8 mouse cellular contexts compared by ENCODE assay signal in genomic region chr9:70655764-70656129, GRCm38 (mm10). TPM values are rescaled to one million over a fixed set of nuclear protein-coding genes. Genes with fewer than 3 reads are reported as not detected.
DNase-seq lines count a peak whose midpoint lies in the region; ATAC-seq and TF ChIP-seq lines count a peak whose summit lies in the region.

No protein-coding gene starts in this region.

- DNase-seq in left cerebral cortex, adult 2 months (ENCODE audit: extremely low spot score in 1 of 2, low spot score in 2 of 2): no peak
- DNase-seq in left cerebral cortex, adult 18-20 months (ENCODE audit: low spot score in 2 of 2): no peak
- no peak for DNase-seq in midbrain, postnatal 0 days (ENCODE audit: low spot score)
- DNase-seq in layer of hippocampus, postnatal 10 days (ENCODE audit: low spot score in 2 of 2): no peak
- no peak for DNase-seq in gastrocnemius, postnatal 36 days
- DNase-seq in cerebellum, adult 11-12 months: no peak

- no peak for ATAC-seq in embryonic facial prominence, embryonic 15.5 days (ENCODE audit: insufficient number of reproducible peaks, low FRiP score, low TSS enrichment, low read depth)
- no peak for ATAC-seq in intestine, embryonic 15.5 days
- ATAC-seq in midbrain, postnatal 0 days (ENCODE audit: low FRiP score): no peak

- intact Hi-C loops in left cerebral cortex, adult 2 months (cut with DNase I): loop anchor here (1.0 to 5.0 kb wide), 3 partner anchors 113 to 422 kb away; partner anchors contain the start of gene Sltm
- intact Hi-C loops in gastrocnemius, postnatal 36 days (cut with DNase I): no loop called here

- WGBS in embryonic facial prominence, embryonic 15.5 days: 20% methylated on average over 2 of the region's 2 CpGs
- WGBS in intestine, embryonic 15.5 days: 33% methylated on average over 2 of the region's 2 CpGs
- 29% methylated on average over 2 of the region's 2 CpGs for WGBS in midbrain, postnatal 0 days

- no peak overlapping the region; the same call in 1 of the 2 replicates for H3K27ac ChIP-seq in left cerebral cortex, adult 2 months
- H3K27ac ChIP-seq in embryonic facial prominence, embryonic 15.5 days (replicated peaks): no peak overlapping the region
- H3K27ac ChIP-seq in intestine, embryonic 15.5 days: no peak overlapping the region
- H3K27ac ChIP-seq in midbrain, postnatal 0 days (ENCODE audit: low read depth, low read length): no peak overlapping the region

- no peak for TF ChIP-seq CTCF in left cerebral cortex, adult 2 months (IDR thresholded peaks at IDR 0.05)
- TF ChIP-seq CTCF in midbrain, postnatal 0 days (IDR thresholded peaks at IDR 0.05): no peak

- peak overlapping the region; percentile 88 for H3K4me2 ChIP-seq in embryonic facial prominence, embryonic 15.5 days (replicated peaks)
- H3K4me2 ChIP-seq in intestine, embryonic 15.5 days (replicated peaks): peak overlapping the region; percentile 90
- H3K4me2 ChIP-seq in midbrain, postnatal 0 days (ENCODE audit: low read depth, low read length, poor library complexity, severe bottlenecking): peak overlapping the region; percentile 67

- peak overlapping the region; percentile 97 for H3K4me3 ChIP-seq in left cerebral cortex, adult 2 months
- H3K4me3 ChIP-seq in embryonic facial prominence, embryonic 15.5 days (replicated peaks): peak overlapping the region; percentile 90
- peak overlapping the region; percentile 86 for H3K4me3 ChIP-seq in intestine, embryonic 15.5 days (replicated peaks)
- H3K4me3 ChIP-seq in midbrain, postnatal 0 days (ENCODE audit: low read depth, low read length): peak overlapping the region; percentile 99

- H3K27me3 ChIP-seq in embryonic facial prominence, embryonic 15.5 days: no peaks in the 10 kb centered on the region
- H3K27me3 ChIP-seq in intestine, embryonic 15.5 days (replicated peaks): no peaks in the 10 kb centered on the region
- H3K27me3 ChIP-seq in midbrain, postnatal 0 days (ENCODE audit: insufficient read depth, low read length): no peaks in the 10 kb centered on the region

- no peaks in the 10 kb centered on the region for H3K9me3 ChIP-seq in embryonic facial prominence, embryonic 15.5 days (replicated peaks)
- H3K9me3 ChIP-seq in intestine, embryonic 15.5 days: no peaks in the 10 kb centered on the region
- no peaks in the 10 kb centered on the region for H3K9me3 ChIP-seq in midbrain, postnatal 0 days (ENCODE audit: low read length)

- 0 out of 2 replicates have a peak overlapping the region, but pooled peaks have one; percentile 85 for H3K9ac ChIP-seq in embryonic facial prominence, embryonic 15.5 days
- no peak overlapping the region for H3K9ac ChIP-seq in intestine, embryonic 15.5 days
- peak overlapping the region; percentile 95 for H3K9ac ChIP-seq in midbrain, postnatal 0 days (replicated peaks; ENCODE audit: low read length, poor library complexity, severe bottlenecking)

- H3K36me3 ChIP-seq in embryonic facial prominence, embryonic 15.5 days: no peaks in the 10 kb centered on the region
- H3K36me3 ChIP-seq in intestine, embryonic 15.5 days: no peaks in the 10 kb centered on the region
- H3K36me3 ChIP-seq in midbrain, postnatal 0 days (ENCODE audit: insufficient read depth, low read length): no peaks in the 10 kb centered on the region

- H3K4me1 ChIP-seq in embryonic facial prominence, embryonic 15.5 days: peaks cover 35% of the 10 kb centered on the region
- H3K4me1 ChIP-seq in intestine, embryonic 15.5 days (replicated peaks): 0 out of 2 replicates have a peak, but pooled peaks cover 5% of the 10 kb centered on the region
- peaks cover 9% of the 10 kb centered on the region; the same call in 1 of the 2 replicates for H3K4me1 ChIP-seq in midbrain, postnatal 0 days (ENCODE audit: insufficient read depth, low read length)

RNA-seq across cellular contexts. Expression of gene Gm10642, which starts 0.3 kb away (rescaled TPM):
- total RNA-seq in left cerebral cortex, adult 2 months (2021): 1 to 10 TPM; 1.5 to 1.6 TPM
- 1 to 10 TPM; 1.3 to 1.6 TPM for total RNA-seq in left cerebral cortex, adult 18-20 months (2021)
- polyA plus RNA-seq in embryonic facial prominence, embryonic 15.5 days (2015; fragmentation: Nextera tagmentation; extraction: Ambion mirVana): 0.34 and 1.1 TPM in 2 replicates
- 0.19 and 0.59 TPM in 2 replicates for polyA plus RNA-seq in intestine, embryonic 15.5 days (2015; fragmentation: Nextera tagmentation; extraction: Ambion mirVana)
- 0.47 and 1.4 TPM in 2 replicates for total RNA-seq in midbrain, postnatal 0 days (2014; rRNA removed)
- polyA plus RNA-seq in midbrain, postnatal 0 days (2015; fragmentation: Nextera tagmentation; extraction: Ambion mirVana): 1.3 and 1.4 TPM in 2 replicates
- 1 to 10 TPM; 1.3 to 1.7 TPM for total RNA-seq in layer of hippocampus, postnatal 10 days (2021)
- total RNA-seq in gastrocnemius, postnatal 36 days (2021): under 1 TPM in 1 of 2 experiments, not detected in 1; 0.15 TPM

RNA-seq across cellular contexts. Expression of gene Mindy2, which starts 1.2 kb away (rescaled TPM):
- total RNA-seq in left cerebral cortex, adult 2 months (2021): 10 to 100 TPM; 38.2 to 40.5 TPM
- total RNA-seq in left cerebral cortex, adult 18-20 months (2021): 10 to 100 TPM; 41.6 to 41.9 TPM
- 18.1 and 18.2 TPM in 2 replicates for polyA plus RNA-seq in embryonic facial prominence, embryonic 15.5 days (2015; fragmentation: Nextera tagmentation; extraction: Ambion mirVana)
- 11.1 TPM in 2 replicates for polyA plus RNA-seq in intestine, embryonic 15.5 days (2015; fragmentation: Nextera tagmentation; extraction: Ambion mirVana)
- total RNA-seq in midbrain, postnatal 0 days (2014; rRNA removed): 44.1 and 51.6 TPM in 2 replicates
- 17.5 and 19.9 TPM in 2 replicates for polyA plus RNA-seq in midbrain, postnatal 0 days (2015; fragmentation: Nextera tagmentation; extraction: Ambion mirVana)
- total RNA-seq in layer of hippocampus, postnatal 10 days (2021): 10 to 100 TPM; 34.5 to 38.3 TPM
- 10 to 100 TPM; 13.2 to 13.9 TPM for total RNA-seq in gastrocnemius, postnatal 36 days (2021)

RNA-seq across cellular contexts. Expression of gene Adam10, which starts 23.1 kb away (rescaled TPM):
- total RNA-seq in left cerebral cortex, adult 2 months (2021): 10 to 100 TPM; 67.3 to 70.3 TPM
- total RNA-seq in left cerebral cortex, adult 18-20 months (2021): 10 to 100 TPM; 66.6 to 67.8 TPM
- polyA plus RNA-seq in embryonic facial prominence, embryonic 15.5 days (2015; fragmentation: Nextera tagmentation; extraction: Ambion mirVana): 60.6 and 61.8 TPM in 2 replicates
- 65.4 and 71.4 TPM in 2 replicates for polyA plus RNA-seq in intestine, embryonic 15.5 days (2015; fragmentation: Nextera tagmentation; extraction: Ambion mirVana)
- total RNA-seq in midbrain, postnatal 0 days (2014; rRNA removed): 17.2 and 27.5 TPM in 2 replicates
- polyA plus RNA-seq in midbrain, postnatal 0 days (2015; fragmentation: Nextera tagmentation; extraction: Ambion mirVana): 37.3 and 39.6 TPM in 2 replicates
- 10 to 100 TPM; 77.1 to 79.6 TPM for total RNA-seq in layer of hippocampus, postnatal 10 days (2021)
- total RNA-seq in gastrocnemius, postnatal 36 days (2021): 10 to 100 TPM; 13.6 to 14.5 TPM
